Mouse (Mus musculus) G1E (cell line): ENCODE measurements around the gene Gm11239.
"Not testable (repeated sequence)": the region's sequence is repeated elsewhere in the genome, so short reads cannot be mapped to it uniquely, and the experiment has no call there.

Experiments used
- CTCF ChIP-seq: IDR thresholded peaks from 2 replicates; pipeline ENCODE4 v1.5.1; 2012; ENCODE audit warnings: low read depth, low read length, inconsistent platforms, mixed read lengths
- GATA1 ChIP-seq: IDR thresholded peaks from 2 replicates; pipeline ENCODE4 v1.6.1; 2012; ENCODE audit warnings: borderline replicate concordance, low read length, inconsistent platforms, mixed read lengths

GRCm38 (mm10) chr4:73622684-73623083 is 45.5 kb upstream of the Gm11239 start, which contains the start of gene Gm11237:
- TF ChIP-seq CTCF, GATA1: not testable (repeated sequence)
